Mouse (Mus musculus) erythroblast, adult 5-6 weeks (primary cell): ENCODE data around the gene Zbtb4. TPM values are rescaled to one million over a fixed set of nuclear protein-coding genes. Genes with fewer than 3 reads are reported as not detected.

Experiments
- ATAC-seq: replicated peaks from 2 replicates; pipeline ENCODE4 v1.8.0; 2016; ENCODE audit warnings: moderate number of reproducible peaks, mild to moderate bottlenecking, moderate TSS enrichment, inconsistent platforms; ENCODE audit not compliant: poor library complexity, low FRiP score, severe bottlenecking
- total RNA-seq, 2 experiments: library from RNA; stranded (forward) in 1 of 2; stranded (reverse) in 1 of 2; fragments of 150-400 nt in 1 of 2; fragments of 200-764, 138-1000 nt in 1 of 2; gene quantifications; 2 replicates each; pipeline versions ENCODE4 v1.2.3 to v1.2.4; 2015 to 2017; ENCODE audit warnings: low replicate concordance in 2 of 2

Zbtb4 gene
- total RNA-seq, 2 experiments from 2014 or later = 0.94 to 1.7 TPM

DNA sequence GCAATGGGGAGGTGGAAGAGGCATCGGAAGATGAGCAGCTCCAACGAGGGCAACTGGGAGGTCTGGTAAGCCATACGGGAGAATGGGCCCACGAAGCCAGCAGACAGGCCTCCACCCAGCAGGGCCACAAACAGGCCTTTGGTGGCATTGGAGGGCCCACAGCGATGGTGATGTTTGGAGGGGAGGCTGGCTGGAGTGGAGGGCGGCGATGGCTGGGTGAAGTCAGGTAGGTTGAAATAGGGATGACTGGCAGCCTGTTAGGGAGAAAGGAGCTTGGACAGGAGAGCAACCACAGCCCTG lies 4.9 kb upstream of the Zbtb4 start:
- ATAC-seq = no peak

DNA sequence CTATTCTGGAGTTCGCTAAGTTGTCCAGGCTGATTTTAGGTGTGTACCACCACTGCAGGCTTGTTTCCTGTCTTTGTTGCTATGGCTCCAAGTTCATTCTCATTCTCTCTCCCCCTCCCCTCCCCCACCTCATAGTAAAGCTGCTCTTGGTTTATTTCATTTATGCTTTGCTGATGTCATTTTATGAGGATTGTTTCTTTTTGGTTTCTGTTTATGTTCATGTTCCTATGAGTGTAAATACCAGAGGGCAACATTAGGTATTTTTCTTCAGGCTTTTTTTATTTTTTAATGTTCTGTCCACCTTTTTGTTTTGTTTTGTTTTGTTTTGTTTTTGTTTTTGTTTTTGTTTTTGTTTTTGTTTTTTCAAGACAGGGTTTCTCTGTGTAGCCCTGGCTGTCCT lies 3.8 kb upstream of the Zbtb4 start, which contains the start of gene Slc35g3:
Slc35g3 (minus strand) TSS at position 101 of the 400 bp plus-strand sequence.
- no peak for ATAC-seq

DNA sequence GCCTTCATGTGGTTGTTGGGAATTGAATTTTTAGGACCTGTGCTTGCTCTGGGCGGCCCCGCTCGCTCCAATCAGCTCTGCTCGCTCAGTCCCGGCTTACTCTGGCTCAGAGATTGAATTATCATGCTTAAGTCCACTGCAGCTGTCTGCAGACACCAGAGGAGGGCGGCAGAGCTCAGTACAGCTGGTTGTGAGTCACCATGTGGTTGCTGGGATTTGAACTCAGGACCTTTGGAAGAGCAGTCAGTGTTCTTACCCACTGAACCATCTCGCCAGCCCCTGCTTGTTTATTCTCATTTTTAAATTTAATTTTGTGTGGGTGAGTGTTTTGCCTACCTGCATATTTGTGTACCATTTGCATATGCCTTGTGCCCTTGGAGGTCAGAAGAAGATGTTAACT lies 2.2 kb upstream of the Zbtb4 start:
- no peak for ATAC-seq

- ATAC-seq = peak; percentile 26; the same call in 1 of the 2 replicates
These were observed 456 bp downstream of the Zbtb4 start for GRCm38 (mm10) chr11:69766126-69766609.

DNA sequence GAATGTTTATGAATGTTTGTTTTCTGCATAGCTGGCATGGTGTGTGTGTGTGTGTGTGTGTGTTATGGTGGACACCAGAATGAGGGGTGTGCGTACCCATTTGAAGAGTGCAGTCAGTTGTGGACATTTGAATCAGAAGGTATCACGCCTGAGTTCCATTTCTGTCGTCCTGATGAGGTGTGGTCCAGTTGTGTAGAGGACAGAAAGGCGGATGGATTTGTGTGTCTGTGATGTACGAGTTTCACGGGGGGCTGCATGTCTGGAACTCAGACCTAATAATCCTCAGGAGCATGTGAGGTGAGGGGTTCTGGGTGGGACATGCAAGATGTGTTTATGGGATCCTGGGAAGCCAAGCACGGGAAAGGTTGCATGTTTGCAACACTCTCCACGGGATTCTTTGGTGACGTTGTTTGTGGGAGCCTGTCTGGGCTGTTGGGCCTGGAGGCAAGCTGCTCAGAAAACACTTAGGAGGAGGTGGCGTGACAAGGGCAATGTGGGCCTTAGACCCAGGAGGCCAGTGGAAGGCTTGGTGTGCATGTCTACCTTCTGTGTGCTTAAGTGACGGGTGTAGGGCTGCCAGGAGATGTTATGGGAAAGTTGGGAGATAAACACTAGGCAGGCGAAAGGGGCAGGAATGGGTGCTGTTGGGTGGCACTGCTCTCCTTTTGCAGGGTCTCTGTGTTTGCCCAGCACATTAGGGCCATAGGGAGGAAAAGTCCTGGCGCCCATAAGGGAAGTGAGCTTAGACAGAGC lies 1.3 kb downstream of the Zbtb4 start:
- 0 out of 2 replicates have a peak, but pooled peaks have one; percentile 28 for ATAC-seq

DNA sequence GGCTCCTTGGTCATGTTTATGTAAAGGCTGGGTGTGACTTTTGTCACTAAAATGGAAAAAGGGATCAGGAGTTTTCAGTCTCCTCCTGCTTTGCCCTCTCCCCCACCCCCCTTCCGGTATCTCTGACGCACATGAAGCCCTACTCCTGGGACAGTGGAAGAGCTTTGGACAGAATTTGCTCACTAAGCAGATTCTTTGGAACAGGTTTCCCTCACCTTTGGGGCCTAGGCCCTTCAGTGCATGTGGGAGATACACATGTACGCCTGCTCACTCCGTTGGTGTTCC lies 1.9 kb downstream of the Zbtb4 start:
- ATAC-seq = no peak

GRCm38 (mm10) chr11:69774961-69775360 lies 9.2 kb downstream of the Zbtb4 start:
- ATAC-seq = no peak

- ATAC-seq = no peak
These were observed 10.0 kb downstream of the Zbtb4 start for GRCm38 (mm10) chr11:69775716-69776115.

GRCm38 (mm10) chr11:69776488-69776887 lies 10.8 kb downstream of the Zbtb4 start:
- no peak for ATAC-seq

GRCm38 (mm10) chr11:69777504-69778257 lies 12.0 kb downstream of the Zbtb4 start:
- ATAC-seq = no peak

DNA sequence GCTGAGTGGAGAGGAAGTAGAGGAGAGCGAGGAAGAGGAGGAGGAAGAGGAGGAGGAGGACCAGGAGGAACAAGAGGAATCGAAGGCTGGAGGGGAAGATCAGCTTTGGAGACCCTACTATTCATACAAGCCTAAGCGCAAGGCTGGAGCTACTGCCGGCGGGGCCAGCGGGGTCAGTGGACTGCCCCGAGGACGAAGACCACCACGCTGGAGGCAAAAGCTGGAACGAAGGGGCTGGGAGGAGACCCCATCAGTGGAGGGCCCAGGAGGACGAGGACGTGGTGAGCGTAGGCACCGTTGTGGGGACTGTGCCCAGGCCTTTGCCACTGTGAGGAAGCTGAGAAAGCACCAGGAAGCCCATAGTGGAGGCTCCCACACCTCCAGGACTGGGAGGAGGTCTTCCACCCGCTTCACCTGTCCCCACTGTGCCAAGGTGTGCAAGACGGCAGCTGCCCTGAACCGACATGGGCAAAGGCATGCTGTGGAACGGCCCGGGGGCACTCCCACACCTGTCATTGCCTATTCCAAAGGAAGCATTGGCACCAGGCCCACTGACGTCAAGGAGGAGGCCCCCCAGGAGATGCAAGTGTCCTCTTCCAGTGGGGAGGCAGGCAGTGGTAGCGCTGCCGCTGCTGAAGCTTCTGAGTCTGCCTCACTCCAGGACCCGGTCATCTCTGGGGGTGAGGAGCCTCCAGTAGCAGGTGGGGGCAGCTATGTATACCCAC lies 12.7 kb downstream of the Zbtb4 start:
- ATAC-seq = no peak

GRCm38 (mm10) chr11:69778985-69779384 lies 13.3 kb downstream of the Zbtb4 start:
- no peak for ATAC-seq

- no peak for ATAC-seq
These were observed 16.1 kb downstream of the Zbtb4 start for GRCm38 (mm10) chr11:69781828-69782227.

DNA sequence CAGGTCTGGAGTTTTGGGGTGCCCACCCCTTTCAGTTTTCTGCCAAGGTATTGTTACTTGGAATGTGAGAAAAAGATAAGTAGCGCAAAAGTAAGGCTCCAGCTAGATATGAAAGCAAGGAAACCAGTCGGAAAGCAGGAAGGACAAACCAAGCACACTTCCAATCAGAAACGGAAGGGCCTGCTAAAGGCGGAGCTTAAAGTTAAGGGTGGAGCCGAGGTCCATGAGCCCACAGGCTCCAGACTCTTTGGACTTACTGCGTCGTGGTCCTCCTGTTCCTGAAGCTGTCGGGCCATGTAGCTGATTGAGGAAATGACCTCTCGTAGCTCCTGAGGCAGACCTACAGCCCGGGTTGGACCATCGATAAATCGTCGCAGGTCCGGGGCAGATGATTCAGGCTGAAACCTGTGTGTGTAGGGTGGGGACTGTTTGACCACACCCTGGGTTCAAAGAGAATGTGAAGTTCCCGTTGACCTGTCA lies 19.1 kb downstream of the Zbtb4 start:
- peak; percentile 83 for ATAC-seq

- ATAC-seq = no peak
These were observed 21.6 kb downstream of the Zbtb4 start for GRCm38 (mm10) chr11:69787306-69787705.

GRCm38 (mm10) chr11:69789431-69789830 lies 23.7 kb downstream of the Zbtb4 start:
- no peak for ATAC-seq

- ATAC-seq = no peak
These were observed 25.7 kb downstream of the Zbtb4 start for GRCm38 (mm10) chr11:69791420-69791819.

GRCm38 (mm10) chr11:69793429-69793828 lies 27.7 kb downstream of the Zbtb4 start:
- no peak for ATAC-seq

DNA sequence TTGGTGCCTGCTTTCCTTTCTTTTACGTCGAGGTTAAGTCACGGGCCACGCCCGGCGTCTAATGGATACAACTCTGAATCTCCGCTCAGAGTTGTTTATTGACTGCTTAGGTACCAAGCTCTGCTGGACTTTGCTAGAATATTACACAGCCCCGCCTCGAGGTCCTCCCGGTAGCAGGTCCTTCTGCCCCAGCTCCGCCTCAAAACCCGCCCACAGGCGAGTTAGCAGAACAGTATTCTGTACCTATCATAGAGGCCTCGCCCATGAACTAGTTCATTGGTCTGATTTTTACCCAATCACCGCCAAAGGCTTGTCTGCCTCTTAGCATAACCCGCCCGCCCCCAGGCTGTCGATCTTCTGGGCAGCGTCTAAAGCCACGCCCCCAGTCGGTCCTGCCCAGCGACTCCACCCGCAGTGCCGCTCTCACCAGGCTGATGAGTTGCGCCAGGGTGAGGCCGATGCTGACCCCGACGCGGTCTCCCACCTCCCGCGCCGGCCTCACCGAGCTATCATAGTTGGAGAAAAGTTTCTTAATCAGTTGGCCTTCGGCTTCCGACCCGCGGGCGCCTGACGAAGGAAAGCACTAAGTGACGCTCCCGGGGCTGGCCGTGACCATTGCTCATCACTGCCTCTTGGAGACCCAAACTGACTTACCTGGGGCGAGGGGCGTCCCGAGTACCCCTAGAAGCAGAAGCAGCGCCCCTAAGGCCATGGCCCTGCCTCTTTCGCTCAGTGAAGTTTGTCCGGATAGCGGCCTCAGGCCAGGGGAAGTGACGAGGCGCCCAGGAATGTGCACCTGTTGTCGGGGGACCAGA lies 29.7 kb downstream of the Zbtb4 start, which contains the start of gene Chrnb1:
Chrnb1 (minus strand) TSS at position 776 of the 815 bp plus-strand sequence.
- peak; percentile 95 for ATAC-seq

DNA sequence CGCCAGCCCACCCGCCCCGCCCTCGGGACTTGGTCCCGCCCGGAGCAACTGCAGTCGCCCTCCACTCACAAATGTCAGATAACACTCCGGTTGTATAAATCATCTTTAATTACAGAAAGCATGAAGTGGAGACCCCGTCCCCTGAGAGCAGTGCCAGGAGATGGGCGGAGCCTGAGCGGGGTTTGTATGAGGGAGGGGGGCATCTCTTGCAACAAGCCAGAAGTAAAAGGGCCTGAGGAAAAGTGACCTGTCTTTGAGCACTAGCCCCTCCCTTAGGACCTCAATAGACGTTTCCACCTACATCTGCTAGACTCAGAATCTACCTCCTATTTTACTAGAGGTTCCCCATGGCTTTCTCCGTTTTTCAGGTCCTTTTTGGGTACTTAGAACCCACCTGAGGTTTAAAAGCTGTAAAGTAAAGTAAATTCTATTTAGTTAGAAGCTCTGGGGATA lies 30.3 kb downstream of the Zbtb4 start:
- ATAC-seq = no peak
